Mouse (Mus musculus) T-cell, adult 66 days (primary cell): ENCODE results near the gene Arl5a. TPM values are rescaled to one million over a fixed set of nuclear protein-coding genes. Genes with fewer than 3 reads are reported as not detected.

Source experiments
- total RNA-seq, 2 experiments: library from RNA; stranded (reverse); gene quantifications; 3 replicates in 1 of 2; 4 replicates in 1 of 2; pipeline ENCODE4 v1.2.4; 2023

Gene Arl5a
- 10 to 100 TPM; 32.5 to 32.8 TPM for total RNA-seq

GRCm38 (mm10) chr2:52424747-52425522, at the start of gene Arl5a:
Arl5a (minus strand) TSS chr2:52424901.

DNA sequence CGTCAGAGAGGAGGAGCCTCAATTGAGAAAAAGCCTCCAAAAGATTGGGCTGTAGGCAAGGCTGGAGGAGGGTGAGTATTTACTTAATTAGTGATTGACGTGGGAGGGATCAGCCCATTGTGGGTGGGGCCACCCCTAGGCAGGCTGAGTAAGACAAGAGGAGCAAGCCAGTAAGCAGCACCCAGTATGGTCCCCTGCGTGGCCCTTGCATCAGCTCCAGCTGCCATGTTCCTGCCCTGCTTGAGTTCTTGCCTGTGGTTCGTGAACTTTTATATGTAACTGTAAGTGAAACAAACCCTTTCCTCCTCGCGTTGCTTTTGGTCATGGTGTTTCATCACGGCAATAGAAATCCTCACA, 46.3 kb downstream of the Arl5a start, which contains the start of gene Neb:
TSS of gene Neb (minus strand) at position 27 of the 357 bp plus-strand sequence.

Other genes with a start within 250 kb of the Arl5a start
- gene Neb, start 46.4 kb downstream of the Arl5a start, total RNA-seq = 1 to 10 TPM; 3.9 to 4.6 TPM